Mouse (Mus musculus) left cerebral cortex, adult 8-10 months (tissue): ENCODE results near the gene Bckdk. TPM values are rescaled to one million over a fixed set of nuclear protein-coding genes. Genes with fewer than 3 reads are reported as not detected.

ENCODE experiments used
- DNase-seq, 2 experiments: peaks; one replicate each; pipeline ENCODE4 v3.0.0; 2022; ENCODE audit warnings: low spot score in 2 of 2
- total RNA-seq, 4 experiments: library from RNA; stranded (reverse); gene quantifications; 2 replicates each; pipeline ENCODE4 v1.2.4; 2022

Bckdk gene
- 10 to 100 TPM; 39.4 to 47.5 (median 44.3) TPM for total RNA-seq

DNA sequence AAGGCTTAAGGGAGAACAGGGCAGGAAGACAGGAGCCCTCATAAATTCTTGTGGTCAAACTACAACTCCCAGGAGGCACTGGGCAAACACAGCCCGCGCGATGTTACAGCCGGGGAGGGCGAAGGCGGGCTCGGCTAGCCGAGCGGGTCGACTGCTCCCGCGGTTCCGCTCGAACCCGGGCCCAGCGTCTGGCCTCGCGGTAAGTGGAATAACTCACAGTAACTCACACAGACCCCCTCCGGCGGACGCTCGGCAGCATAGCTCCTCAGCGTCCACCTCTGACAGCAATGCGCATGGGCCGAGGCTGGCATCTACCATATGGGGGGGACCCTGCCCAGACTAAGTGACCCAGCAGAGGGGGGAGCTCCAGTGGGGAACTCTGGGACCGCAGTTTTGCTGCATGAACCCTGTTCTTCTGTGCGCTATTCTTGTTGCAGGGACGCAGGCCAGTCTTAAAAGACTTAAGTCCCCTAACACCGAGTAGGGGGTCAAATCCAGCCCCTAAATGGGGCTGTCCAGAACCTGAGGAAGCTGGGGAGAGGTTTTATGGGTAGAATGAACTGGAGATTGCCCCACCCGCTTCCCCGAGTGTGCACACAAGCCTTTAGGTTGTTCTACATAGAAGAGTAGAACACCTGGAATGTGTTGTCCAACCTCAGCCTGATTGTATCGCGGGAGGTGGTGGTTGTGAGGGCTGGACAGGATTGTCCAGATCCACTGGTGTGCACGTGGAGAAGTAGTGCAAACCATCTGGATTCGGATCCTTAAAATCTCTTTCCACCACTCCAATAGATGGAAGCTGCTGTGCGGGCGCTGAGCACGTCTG lies at the start of gene Bckdk:
Bckdk (plus strand) TSS at position 112 of the 826 bp plus-strand sequence.
- DNase-seq = peak; percentile 66 to 83

DNA sequence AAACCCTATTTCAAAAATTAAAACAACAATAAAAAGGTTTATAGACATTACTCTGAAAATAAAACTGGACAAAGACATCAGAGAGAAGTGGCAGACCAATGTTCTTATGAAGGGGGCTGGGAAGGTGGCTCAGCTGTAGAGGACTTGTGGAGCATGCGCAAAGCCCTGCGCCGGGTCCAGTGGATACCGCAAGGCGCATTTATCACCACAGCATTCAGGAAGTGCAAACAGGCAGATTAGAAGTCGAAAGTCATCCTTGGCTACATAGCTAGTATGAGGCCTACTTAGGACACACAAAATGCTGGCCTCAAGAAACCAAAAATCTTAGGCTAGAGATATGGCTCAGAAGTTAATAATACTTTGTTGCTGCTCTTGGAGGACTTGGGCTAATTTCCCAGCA lies 45.6 kb upstream of the Bckdk start:
- DNase-seq = no peak

DNA sequence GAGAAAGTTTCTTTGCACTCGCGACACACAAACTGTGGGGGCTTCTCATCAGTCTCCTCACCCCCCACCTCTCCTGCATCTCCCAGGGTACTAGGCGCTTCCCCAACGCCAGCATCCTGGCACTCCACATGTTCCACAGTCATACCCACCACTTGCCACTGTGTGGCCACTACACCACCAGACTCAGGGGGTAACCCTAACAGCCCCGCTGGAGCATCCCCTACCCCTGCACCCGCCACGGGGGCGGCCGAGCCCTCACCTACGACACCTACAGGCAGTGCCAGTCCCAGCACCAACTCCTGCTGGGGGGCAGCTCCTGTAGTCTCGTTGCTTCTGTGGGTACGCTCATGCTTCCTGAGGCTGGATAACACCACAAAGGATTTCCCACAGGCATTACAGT lies 37.4 kb upstream of the Bckdk start:
- no peak for DNase-seq

DNA sequence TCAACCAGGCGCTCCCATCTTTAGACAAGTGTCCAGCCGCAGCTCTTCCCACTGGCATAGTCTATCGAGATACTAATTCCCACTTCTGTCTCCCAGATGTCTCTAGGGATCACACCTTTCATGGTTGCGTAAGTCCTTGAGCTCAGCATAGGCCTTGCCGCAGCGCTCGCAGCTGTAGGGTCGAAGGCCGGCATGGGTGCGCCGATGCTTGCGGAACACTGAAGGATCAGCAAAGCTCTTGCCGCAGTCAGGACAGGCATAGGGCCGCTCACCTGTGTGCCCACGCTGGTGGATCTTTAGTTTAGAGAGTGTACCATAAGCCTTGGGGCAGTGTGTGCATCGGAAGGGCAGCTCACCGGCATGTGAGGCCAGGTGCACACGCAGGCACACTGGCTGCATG lies 36.2 kb upstream of the Bckdk start:
- no peak for DNase-seq

DNA sequence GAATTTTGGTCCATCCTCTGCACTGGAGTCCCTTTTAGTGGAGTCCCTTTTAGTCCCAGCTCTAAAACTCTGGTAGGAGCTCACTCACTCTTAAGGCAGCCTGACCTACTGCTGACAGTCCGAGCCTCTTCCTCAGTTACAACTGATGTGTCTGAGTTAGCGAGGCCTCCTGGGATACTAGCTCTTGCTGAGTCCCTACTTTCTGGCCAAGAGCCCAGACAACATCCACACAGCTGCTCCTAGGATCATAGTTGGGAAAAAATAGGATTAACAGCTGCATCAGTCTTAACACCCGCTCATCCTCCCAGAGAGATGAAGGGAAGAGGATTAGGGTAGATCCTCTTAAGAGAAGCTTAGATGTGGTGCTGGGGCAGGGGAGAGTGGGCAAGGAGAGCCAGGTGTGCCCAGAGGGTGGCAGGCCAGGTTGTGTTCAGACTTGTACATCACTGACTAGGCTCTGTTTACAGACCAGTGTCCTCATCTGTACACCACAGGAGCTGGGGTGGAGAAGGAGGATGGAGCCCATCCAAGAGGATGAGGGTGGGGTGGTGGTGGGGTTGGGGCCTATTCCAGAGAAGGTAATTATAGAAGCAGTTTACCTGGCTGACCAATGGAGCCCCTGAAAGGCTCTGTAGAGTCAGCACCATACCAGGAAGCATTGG lies 34.6 kb upstream of the Bckdk start:
- peak in 1 of 2 experiments; percentile 43 for DNase-seq

DNA sequence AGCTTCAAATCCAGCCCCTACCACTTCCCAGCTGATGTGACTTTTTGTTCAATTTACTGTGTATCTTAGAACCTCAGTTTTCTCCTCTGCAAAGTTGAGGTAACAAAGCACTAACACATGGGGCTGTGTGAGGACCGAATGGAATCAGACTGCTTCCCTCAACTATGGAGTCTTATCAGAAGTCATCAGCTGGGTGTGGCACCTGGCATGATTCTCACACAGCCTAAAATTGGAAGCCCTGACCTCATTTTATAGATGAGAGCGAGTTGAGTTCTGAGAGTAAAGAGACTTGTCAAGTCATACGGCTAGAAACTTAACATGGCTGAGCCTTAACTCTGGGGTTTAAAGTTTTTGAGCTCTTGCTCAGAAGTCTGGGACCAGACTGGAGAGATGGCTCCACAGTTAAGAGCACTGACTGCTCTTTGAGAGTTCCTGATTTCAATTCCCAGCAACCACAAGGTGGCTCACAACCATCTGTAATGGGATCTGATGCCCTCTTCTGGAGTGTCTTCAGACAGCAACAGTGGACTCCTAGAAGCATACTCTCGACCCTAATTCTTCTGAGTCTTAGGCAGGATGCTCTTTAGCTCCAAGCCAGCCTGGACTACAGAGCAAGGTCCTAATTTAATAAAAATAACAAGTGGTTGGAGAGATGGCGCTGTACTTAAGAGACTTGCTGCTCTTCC lies 33.6 kb upstream of the Bckdk start:
- DNase-seq = no peak

DNA sequence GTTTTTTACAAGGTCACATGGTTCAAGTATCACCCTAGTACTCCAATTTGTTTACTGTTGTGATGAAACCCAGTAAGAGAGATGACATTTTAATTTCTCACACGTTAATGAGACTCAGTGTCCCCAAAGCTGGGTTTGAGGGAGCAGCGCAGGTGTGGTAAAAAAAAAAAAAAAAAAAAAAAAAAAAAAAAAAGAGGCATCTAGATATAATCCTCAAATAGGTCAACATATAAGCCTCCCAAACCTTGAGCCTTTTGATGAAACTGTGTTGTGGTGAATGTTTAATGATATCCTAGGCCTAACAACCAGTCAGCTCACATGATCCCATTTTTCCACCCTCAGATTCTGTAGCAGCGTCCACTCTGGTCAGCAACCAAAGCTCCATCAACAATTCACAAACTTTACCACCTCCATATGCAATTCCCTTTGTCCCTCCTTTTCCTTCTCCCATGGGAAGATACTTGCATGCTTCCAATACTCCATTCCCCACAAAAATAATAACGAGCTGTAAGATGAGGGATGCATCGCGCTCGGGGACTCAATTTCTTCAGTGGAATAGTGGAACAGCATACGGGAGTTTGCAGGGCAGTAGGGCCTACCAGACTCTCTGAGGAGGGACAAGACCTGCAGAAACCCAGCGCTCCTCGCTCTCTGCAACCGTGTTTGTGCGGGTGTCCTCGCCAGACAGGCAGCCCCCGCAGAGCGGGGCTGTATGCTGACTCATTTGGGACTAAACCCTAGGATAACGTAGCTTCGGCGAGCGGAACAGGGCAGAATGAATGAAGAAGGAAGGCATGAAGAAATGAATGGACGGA lies 28.9 kb upstream of the Bckdk start:
- DNase-seq = no peak

DNA sequence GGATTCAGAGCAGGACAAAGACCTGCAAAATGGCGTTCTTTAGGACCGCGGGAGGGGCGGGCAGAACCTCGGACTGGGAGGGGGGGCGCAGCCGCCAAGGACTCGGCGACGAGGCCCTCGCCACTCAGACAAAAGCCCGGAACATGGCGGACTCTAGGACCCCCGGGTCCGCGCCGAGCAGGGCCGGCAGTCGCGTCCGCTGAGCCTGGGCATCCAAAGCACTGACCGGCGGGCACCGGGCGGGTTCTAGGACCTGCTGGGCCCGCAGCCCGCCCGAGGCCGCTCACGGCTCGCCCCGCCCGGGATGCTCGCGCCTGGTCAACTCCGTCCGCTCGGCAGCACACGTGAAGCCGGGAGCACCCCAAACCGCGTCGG lies 28.3 kb upstream of the Bckdk start:
- DNase-seq = peak; percentile 82 to 94

DNA sequence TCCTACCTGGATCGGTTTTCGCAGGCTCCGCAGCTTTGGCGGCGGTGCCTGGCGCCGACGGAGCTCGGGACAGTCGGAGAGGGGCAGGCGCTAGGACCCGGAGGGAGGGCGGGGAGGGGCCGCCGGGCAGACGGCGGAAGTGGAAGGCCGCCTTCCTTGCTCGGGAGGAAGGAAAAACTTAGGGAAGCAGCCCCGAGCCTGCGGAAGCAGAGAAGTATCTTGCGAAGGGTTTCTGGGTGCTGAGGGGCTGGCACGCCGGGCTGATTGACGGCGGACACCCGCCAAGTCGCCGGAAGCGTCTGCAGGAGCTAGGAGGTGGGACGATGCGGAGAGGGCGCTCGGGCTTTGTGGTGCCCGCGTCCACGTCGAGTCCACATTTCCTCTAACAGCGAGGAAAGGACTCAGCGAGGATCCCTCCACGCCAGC lies 27.8 kb upstream of the Bckdk start, which contains the start of gene Zfp646:
Zfp646 (plus strand) TSS at position 181 of the 426 bp plus-strand sequence.
- DNase-seq = peak in 1 of 2 experiments; percentile 57

DNA sequence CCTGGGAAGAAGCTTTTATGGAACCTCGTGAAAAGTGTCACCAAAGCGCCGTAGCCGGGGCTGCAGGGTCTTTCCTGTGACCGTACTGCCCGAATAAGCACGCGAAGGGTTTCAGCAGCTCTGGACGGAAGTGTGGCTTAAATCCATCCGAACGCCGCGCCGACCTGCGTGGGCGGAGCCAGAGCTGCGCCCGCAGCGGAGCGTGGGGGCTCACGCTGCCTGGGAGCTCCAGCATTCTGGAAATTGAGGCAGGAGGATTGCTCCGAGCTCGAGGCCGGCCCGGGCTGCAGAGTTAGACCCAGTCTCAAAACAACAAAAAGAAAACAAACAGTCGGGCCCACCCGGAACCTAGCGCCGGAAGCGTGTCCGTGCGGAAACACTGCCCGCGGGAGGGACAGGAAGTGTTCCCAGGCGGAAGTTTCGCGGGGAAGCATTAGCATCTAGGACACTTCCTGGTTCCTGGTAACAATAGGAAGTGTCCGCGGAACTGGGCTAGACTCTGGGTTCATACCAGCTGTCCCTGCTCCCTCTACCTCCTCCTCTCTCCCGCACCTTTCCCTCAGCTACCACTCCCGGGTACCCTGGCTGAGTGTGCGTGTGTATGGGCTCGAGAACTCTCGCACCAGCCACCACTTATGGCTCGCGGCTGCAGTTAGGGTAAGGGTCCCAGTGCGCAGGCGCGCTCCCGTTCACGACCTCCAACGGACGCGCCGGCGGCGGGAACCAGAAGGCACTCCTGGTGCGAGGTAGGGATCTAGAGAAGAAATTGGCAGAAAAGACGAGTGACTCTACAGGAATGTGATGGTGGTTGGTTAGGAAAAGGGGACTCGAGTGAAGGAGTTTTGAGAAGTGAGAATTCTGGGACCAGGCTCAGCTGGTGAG lies 27.2 kb upstream of the Bckdk start, which contains the start of gene Zfp668:
Zfp668 (minus strand) TSS at position 362 of the 882 bp plus-strand sequence.
- peak; percentile 81 to 85 for DNase-seq

DNA sequence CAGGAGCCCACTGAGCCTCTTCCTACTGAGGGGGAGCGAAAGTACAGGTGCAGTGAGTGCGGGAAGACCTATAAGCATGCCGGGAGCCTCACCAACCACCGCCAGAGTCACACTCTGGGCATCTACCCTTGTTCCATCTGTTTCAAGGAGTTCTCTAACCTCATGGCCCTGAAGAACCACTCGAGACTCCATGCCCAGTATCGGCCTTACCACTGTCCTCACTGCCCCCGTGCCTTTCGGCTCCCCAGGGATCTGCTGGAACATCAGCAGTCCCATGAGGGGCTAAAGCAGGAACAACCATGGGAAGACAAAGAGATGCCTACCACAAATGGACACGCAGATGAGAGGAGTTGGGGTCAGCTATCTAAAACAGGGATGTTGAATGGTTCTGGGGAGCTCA lies 24.6 kb upstream of the Bckdk start:
- DNase-seq = no peak

DNA sequence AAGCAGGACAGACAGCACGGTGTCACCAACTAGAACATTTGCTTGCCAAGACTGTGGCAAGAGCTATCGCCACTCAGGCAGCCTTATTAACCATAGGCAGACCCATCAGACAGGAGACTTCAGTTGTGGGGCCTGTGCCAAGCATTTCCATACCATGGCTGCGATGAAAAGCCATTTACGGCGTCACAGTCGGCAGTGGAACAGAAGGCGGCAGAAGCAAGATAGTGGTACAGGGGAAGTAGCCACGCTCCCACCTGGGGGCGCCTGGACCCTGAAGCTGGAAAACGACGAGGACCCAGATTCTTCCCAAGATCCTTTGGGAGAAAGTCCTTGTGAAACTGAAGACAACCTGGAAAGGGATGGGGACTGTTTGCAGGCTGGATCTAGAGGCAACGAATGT lies 23.5 kb upstream of the Bckdk start:
- no peak for DNase-seq

DNA sequence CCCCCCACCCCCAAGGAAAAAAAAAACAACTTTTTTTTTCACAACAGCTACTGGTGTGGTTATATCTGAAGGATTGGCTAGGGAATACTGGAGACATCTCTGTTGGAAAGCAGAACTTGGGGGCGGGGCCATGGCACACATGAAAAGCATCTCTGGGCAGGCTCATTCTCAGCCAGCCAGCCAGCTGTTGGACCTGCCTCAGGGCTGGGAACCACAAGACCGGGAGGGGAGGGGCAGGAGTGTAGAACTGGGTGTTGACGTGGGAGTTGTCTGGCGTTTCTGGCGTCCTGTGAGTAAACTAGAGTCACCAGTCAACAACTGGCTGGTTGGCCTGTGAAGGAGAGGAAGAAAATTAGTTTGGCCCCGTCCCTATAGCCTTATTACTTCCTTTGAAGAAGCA lies 17.9 kb upstream of the Bckdk start:
- DNase-seq = no peak

DNA sequence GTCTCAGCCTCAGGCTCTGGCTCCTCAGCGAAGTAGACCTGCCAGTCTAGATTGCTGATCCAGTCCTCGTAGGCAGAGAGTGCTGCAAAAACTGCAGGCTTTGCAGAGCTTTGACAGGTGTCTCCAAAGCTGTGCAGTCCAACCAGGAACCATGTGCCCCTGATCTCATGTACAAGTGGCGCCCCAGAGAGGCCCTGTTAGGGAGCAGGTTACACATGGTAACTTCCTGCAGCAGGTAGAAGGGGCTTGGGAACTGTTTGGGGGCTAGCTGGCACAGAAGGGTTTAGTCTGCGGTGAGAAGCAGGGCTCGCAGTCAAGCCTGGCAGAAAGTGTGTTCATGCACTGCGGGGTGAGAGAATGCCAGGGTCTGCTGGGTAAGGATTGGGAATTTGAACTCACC lies 17.3 kb upstream of the Bckdk start:
- DNase-seq = no peak

DNA sequence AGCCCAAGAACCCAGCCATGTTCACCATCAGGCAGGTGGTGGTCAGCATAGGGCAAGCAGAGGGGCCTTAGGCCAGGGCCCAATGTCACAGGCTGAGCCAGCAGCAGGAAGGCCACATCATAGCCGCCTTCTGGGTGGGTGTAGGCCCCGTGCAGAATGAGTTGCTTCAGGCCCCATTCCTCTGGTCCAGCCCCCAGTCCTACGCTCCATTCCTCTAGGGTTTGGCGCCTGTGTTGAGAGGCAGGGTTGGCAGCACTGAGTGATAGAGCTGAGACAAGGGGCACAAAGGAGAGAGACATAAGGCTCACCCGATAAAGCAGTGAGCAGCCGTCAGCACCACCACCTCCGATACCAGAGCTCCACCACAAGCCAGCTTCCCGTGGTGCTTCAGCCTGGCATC lies 16.7 kb upstream of the Bckdk start:
- no peak for DNase-seq

DNA sequence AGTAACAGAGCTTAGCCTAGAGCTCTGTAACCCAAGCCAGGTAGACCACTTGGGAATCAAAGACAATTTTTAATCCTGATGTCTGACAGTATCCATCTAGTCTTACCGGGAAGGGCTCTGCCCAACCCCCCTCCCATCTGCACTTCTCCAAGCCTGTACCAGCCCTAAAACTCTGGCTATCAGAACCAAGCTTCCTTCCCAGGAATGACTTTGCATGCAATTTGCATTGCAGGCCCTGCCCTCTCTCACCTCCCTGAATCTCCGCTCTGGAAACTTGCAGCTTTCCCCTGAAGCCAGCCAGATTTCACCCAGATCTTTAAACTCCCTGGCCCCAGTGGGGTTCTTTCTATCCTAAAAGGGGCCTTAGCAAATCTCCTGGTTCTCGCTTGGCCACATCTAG lies 16.1 kb upstream of the Bckdk start:
- DNase-seq = no peak

DNA sequence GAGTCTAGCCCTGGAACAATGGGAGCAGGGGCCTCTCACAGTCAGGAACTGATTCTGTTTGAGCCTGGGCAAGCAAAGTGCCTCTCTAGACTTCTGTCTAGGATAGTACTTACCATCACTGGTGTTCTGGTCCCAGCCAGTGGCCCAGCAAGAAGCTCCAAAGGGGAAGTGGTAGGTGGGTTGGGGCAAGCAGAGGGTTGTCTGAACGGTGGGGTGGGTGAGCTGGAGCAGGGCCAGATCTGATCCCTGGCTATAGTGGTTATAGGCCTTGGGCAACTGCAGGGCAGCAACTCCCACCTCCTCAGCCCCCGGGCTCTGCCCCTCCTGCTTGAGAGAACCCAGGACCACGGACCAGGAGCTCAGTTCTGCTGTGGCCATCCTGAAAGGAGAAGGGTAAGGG lies 15.1 kb upstream of the Bckdk start:
- DNase-seq = no peak

DNA sequence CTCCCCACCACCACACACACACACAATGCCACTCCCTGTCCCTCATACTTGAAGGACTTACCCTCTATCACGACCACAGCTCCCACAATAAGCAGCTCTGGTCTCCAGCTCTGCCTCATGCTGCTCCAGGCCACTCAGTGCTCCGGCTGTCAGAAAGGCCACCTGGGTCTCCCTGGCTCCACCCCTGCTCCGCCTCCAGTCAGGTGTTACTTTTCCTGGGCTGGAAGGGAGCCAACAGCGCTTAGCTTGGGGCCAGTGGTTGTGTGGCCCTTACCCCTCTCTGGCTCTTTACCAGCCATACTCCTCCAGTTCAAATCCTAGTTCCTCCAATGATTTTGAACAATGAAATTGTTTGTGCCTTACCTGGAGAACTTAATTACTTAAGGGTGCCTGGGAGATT lies 13.1 kb upstream of the Bckdk start, which contains the start of gene Prss53:
Prss53 (minus strand) TSS at position 173 of the 400 bp plus-strand sequence.
- no peak for DNase-seq

DNA sequence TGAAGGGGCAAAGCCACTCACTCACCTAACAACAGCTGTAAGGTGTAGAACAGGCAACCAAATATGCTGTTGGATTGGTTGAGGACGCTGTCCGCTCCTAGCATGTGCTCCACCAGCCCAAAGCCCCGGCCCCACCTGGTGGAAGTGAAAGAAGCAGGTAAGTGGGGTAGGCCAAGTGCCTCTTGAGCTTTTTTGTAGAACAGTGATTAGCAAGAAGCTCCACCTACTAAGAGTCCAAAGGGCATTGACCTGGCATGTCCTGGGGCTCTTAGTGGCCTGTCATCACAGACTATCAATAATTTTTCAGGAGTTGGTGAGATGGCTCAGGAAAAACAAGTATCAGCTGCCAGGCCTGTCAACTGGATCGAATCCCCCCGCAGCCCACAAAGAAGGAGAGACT lies 9.4 kb upstream of the Bckdk start:
- no peak for DNase-seq

DNA sequence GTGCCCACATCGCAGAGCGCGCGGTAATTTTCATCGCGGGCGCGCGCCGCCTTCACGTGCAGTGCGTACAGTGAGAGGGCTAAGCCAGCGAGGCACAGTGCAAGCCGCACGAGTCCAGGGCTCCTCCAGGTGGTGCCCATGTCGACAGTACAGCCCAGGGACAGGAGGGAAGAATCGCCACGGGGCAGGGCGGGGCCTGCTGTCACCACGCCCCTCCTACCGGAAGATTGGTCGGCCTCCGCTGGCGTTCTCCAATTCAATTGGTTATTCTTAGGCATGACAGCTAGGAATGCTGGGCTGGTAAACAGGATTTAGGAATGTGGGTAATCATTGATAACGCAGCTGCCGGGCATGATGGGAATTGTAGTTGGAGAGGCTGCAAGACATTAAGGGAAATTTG lies 8.4 kb upstream of the Bckdk start, which contains the start of the genes Gm21974 and Vkorc1:
Gm21974 (minus strand) TSS at position 13 of the 400 bp plus-strand sequence.
Vkorc1 (minus strand) TSS at position 176 of the 400 bp plus-strand sequence.
- DNase-seq = peak; percentile 89 to 97
